Mouse (Mus musculus): ENCODE measurements around the gene Klrb1.
"Not testable (repeated sequence)": the region's sequence is repeated elsewhere in the genome, so short reads cannot be mapped to it uniquely, and the experiment has no call there.

DNA sequence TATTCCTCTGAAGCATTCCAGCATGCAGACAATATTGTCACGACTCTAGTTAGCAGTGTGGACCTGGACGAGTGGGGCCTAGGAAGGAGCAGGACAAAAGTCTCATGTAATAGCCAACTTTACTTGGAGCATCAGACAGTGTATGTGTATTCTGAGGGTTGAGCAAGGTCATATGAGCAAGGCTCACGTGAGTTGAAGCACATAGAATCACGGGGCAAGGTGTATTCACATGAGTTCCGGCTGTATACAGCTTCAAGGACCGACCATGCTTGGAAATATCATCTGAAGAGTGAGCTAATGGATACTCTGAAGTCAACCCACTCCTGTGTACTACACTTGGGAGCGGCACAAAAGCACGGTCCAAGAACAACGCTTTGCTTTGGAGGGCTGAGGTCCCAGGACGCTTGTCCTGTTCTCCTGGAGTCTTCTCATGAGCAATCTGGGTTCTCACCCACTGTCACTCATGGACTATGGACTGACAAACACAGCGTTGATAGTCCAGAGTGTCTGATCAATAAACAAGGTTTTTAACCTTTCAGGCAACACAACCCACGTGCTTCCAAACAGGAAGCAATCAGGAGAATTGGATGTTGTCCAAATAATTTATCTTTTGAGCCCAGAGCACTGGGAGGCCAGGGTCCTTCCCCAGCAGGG is 32.0 kb upstream of the Klrb1 start:
- not testable (repeated sequence) for TF ChIP-seq CTCF, POLR2A (IDR thresholded peaks at IDR 0.05; ENCODE audit: extremely low read depth, insufficient read depth, low read length)

Data from cortical plate, adult 2 months (tissue).